Mouse (Mus musculus) ovary, postnatal 36 days (tissue): ENCODE data around the gene Epha10.

Experiments
- DNase-seq: peaks from one replicate; pipeline ENCODE4 v3.0.0; 2022; ENCODE audit warnings: low spot score, mixed read lengths

The Epha10 gene

DNA sequence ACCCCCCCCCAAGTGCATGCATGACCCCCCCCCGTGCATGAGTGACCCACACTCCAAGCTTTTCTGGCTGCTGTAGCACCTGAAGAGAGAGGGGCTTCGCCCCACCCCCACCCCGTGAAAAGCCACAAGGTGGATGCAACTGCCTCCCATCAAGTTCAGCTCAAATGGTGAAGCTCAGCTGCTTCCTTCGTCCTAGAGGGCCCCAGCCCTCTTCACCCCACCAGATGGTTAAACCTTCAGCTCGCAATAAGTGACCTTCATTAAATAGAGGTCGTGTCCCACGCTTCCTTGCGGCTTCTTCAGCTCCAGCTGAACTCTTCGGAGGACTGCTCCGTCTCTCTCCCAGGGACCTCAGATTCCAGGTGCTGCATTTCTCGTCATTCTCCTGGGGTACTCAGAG lies at the start of gene Epha10:
Epha10 (plus strand) TSS at position 301 of the 400 bp plus-strand sequence.
- no peak for DNase-seq

GRCm38 (mm10) chr4:124832796-124833195 lies 47.9 kb upstream of the Epha10 start:
- no peak for DNase-seq

GRCm38 (mm10) chr4:124838035-124838700 lies 42.5 kb upstream of the Epha10 start:
- DNase-seq = no peak

GRCm38 (mm10) chr4:124840998-124841397 lies 39.7 kb upstream of the Epha10 start:
- no peak for DNase-seq

DNA sequence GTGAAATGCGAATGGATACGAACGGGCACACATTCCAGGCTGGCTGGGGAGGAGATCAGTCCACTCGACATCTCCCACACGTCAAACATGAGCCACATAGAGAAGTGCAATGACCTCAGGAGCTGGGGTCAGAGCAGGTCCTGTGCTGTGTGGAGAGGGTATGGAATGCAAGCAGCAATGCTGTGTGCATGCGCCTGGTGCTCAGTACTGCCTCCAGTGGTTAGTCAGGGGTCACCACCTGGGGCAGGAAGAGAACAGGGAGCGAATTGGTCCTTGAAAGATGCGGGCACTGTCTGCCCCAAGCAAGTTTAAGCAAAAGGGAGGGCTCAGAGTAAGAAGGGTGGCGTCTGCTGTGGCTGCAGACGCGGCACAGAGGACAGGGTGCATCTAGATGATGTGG lies 37.2 kb upstream of the Epha10 start:
- DNase-seq = peak; percentile 46

- DNase-seq = peak; percentile 75
These were observed 33.1 kb upstream of the Epha10 start for GRCm38 (mm10) chr4:124847573-124847972.

DNA sequence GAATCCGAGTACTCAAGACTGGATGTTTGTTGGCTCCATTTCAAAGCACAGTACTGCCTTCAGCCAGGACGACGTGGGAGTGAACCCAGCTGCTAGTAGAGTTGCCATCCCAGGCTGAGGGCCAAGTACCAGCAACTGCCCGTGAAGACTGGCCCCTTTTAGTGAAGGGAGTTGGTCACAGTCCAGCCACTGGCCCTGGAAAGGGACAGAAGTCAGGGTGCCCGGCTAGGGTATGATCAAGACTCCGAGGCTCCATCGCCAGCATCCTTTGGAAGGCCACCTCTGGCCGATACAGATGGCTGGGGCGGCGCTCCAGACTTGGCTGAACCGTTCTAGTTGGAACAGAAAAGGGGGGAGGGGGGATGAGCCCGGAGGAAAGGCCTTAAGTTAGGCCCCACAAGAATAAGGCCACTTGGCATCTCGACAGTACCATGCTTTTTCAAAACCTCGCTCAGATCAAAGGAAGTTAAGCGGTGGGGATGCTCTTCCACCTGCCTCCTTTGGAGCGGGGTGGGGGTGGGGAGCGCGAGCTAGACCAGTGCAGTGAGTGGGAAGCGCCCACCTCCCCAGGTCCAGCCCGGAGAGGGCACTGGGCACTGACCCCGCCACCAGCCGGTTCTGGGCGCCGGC lies 31.0 kb upstream of the Epha10 start:
- DNase-seq = peak; percentile 65

GRCm38 (mm10) chr4:124850261-124850913 lies 30.3 kb upstream of the Epha10 start, which contains the start of gene Yrdc:
Yrdc (plus strand) TSS chr4:124850679.
- peak; percentile 93 for DNase-seq

DNA sequence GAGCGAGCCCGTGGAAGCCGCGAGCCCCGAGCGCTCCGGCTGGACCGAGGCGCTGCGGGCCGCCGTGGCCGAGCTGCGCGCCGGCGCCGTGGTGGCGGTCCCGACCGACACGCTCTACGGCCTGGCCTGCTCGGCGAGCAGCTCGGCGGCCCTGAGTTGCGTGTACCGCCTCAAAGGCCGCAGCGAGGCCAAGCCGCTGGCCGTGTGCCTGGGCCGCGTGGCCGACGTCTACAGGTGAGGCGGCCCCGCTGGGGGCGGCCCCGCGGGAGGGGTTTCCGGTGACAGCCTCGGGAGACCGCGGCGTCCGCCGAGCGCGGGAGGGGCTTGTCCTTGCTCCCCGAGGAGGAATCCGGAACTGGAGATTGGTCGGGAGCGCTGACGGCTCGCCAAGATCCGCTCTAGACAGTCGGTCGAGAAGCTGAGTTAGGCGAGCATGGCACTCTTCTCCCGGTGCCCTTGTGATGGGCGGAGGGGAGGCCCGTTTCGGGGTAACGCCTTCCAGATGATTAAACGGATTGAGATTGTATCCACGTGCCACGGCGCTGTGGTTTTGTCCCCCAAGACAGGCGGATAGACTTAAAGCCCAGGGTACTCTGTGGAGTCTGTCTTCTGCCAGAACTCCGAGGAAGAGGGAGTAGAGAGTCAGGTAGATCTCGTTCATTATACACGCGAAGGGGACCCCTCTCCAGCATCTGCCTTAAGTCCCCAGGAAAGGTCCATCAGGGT lies 29.6 kb upstream of the Epha10 start, which contains the start of gene 1110065P20Rik:
1110065P20Rik (minus strand) TSS at position 264 of the 726 bp plus-strand sequence.
- DNase-seq = peak; percentile 84

DNA sequence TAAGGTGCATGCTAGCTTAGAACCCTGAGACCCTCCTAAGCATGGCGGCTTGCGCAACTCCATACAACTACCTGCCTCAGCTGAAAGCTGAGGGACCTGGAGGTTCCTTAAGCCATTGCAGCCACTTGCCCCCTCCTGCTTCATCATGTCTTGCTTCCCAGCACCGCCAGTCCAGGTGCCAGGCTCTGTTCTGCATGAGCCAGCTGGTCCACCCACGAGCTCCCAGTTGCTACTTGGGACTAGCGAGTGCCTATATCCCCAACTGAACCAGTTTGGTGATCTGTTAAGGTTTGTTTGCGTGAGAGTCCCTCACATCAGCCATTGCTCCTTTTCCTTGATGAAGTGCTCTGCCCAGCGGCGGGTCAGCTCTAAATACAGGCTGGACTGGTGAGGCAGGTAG lies 24.4 kb upstream of the Epha10 start:
- no peak for DNase-seq

GRCm38 (mm10) chr4:124858370-124858769 lies 22.3 kb upstream of the Epha10 start:
- DNase-seq = peak; percentile 70

GRCm38 (mm10) chr4:124860446-124860845 lies 20.3 kb upstream of the Epha10 start:
- DNase-seq = peak; percentile 80

GRCm38 (mm10) chr4:124861283-124862188 lies 19.2 kb upstream of the Epha10 start, which contains the start of gene Maneal:
Maneal (minus strand) TSS chr4:124862171.
- no peak for DNase-seq

DNA sequence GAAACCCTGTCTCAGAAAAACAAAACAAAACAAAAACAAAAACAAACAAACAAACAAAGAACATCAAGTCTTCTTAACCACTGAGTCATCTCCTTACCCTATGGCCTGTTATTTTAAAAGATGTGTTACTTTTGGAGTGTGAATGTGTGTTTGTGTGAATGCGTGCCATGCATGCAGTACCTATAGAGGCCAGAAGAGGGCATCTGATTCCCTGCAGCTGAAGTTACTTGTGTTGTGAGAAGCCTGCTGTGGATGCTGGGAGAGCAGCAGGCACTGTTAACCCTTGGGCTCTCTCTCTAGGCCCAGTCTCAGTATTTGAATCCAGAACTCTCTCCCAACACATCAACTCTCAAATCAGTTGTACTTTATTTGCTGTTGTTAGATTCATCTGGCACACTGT lies 8.0 kb upstream of the Epha10 start:
- DNase-seq = no peak

GRCm38 (mm10) chr4:124881341-124881908 lies 726 bp downstream of the Epha10 start:
- no peak for DNase-seq

DNA sequence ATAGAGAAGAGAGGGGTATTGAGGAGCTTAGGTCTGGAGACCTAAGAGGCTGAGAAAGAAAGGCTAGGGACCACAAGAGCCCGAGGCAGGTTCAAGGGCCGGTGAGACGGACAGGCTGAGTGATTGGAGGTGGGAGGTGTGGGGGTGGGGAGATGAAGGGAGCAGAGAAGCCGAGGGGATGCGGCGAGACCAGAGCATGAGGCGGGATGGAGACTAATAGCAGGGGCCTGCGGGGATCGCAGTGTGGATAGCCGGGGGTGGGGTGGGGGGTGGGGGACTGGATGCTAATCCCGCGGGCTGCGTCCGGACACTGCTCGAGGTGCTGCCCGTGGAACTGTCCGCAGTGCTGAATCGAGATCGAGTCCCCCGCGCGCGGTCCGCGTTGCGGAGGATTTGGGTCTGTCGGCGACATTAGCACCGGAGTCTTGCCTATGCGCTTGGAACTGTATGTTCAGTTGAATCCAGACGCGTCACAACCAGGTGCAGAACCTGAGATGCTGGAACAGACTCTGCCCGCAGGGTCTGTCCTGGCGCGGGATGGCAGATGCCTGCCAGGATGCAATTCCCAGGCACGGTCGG lies 1.5 kb downstream of the Epha10 start:
- DNase-seq = peak; percentile 61

DNA sequence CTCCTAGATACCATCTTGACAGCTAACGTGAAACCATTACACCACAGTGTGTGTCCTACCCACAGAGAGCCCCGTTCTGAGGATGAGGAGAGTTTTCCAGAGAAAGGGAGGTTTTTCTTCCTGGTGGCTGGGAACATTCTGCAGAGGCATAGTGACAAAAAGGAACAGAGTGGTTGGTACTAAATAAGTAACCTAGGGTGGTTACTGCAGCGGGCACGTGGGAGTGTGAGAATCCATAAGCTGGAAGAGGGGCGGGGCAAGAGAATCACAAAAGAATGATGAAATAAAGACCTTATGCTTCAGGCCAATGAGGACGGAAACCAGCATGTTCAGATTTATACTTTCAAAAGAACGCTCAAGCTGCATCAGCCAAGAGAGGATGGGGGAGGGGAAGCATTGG lies 8.0 kb downstream of the Epha10 start:
- no peak for DNase-seq

DNA sequence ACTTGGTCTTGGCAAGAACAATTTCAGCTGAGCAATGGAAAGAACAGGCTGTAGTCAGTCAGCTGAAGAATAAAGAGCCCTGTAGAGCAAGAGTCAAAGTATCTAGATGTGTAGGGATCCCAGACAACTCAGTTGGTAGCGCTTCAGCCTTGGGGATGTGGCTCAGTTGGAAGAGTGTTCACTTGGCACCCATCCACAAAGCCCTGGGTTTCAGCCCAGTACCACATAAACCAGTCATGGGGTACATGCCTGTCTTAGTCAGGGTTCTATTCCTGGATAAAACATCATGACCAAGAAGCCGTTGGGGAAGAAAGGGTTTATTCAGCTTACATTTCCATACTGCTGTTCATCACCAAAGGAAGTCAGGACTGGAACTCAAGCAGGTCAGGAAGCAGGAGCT lies 9.2 kb downstream of the Epha10 start:
- no peak for DNase-seq

DNA sequence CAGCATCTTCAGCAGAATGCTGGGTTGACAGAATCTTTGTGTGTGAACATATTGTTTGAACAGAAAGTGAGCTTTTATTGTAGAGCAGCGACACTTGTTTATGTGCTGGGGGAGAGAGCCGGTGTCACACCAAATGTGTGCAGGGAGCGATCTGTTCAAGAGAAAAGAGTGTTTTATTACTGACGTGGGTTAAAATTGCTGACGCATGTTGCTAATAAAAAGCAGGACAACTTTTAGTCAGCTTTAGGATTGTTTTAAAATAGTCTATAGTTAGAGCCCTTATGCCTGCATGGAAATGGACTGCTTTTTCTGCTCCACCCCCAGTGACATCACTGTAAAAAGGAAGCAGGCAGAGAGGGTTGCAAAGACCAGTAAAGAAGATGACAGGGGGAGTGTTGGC lies 10.1 kb downstream of the Epha10 start:
- no peak for DNase-seq

DNA sequence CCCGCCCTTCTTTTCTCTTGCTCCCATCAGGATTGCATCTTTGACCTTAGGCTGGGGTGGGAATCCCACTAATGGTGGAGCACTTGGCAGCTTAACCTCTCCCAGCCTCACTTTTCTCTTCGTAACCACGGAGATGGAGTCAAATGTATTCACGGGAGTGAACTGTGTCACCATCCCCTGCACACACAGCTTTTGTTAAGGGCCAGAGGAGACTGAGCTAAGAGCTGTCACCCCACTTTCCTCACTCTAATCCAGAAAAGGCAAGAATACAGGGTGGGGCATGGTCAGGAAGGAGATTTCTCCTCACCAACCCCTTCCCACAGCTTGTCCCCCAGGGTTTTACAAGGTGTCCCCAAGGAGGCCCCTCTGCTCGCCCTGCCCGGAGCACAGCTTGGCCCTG lies 13.1 kb downstream of the Epha10 start:
- no peak for DNase-seq
